Mouse (Mus musculus): ENCODE measurements around the gene Galk1. TPM values are rescaled to one million over a fixed set of nuclear protein-coding genes. Genes with fewer than 3 reads are reported as not detected.

Galk1 gene
- polyA plus RNA-seq (2011; ENCODE audit: insufficient read length, low read depth, missing spikeins) = 50.8 and 58.6 TPM in 2 replicates

DNA sequence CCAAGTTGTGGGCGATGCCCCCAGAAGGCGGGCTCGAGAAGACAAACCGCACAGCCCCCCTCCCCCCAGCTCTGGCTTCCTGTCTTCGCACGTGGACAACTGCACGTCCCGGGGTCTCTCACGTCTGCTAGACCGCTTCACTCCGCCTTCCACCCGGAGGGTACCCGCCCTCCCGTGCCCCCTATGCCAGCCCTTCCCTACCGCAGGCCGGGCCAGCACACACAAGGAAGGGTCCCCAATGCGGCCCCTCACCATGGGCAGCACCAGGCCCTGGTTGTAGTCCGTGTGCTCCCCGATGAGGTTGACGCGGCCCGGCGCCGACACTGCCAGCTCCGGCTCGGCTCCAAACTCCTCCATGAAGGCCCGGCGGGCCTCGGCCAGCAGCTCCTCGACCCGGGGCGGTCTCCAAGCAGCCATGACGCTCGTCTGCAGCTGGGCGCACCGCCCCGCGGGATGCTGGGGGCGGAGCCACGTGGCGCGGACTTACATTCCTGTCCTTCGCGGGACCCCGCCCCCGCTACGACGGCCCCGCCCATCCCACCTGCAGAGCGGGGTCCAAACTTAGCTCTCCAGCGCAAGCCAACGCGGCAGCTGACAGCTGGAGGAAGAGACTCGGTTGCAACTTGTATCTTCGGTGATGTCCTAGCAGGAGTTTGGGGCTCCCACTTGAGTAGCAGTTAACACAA is at the start of gene Galk1:
Gene Galk1, minus strand, starts transcription at position 458 of the 686 bp plus-strand sequence.
- H3K4me1 ChIP-seq (ENCODE audit: control insufficient read depth, insufficient read depth, low read length) = no peaks in the 10 kb centered on the region
- H3K4me3 ChIP-seq (ENCODE audit: insufficient read depth, low read length) = peak within 1 kb of the TSS; percentile 67
- TF ChIP-seq POLR2A (IDR thresholded peaks at IDR 0.05; ENCODE audit: low read depth, low read length) (peak; percentile 84), CTCF (IDR thresholded peaks at IDR 0.05; ENCODE audit: borderline replicate concordance, insufficient read depth, low read length) (no peak)
- H3K27ac ChIP-seq (ENCODE audit: insufficient read depth, low read length) = no peak within 1 kb of the TSS

- Histone ChIP-seq H3K4me1 (ENCODE audit: control insufficient read depth, insufficient read depth, low read length) (no peaks in the 10 kb centered on the region), H3K4me3 (ENCODE audit: insufficient read depth, low read length) (no peak overlapping the region), H3K27ac (ENCODE audit: insufficient read depth, low read length) (no peak overlapping the region)
- TF ChIP-seq CTCF (IDR thresholded peaks at IDR 0.05; ENCODE audit: borderline replicate concordance, insufficient read depth, low read length) (no peak), POLR2A (IDR thresholded peaks at IDR 0.05; ENCODE audit: low read depth, low read length) (no peak)
These were observed 49.3 kb upstream of the Galk1 start for GRCm38 (mm10) chr11:116061641-116062415.

GRCm38 (mm10) chr11:116060596-116060995 is 48.1 kb upstream of the Galk1 start:
- Histone ChIP-seq H3K4me3 (ENCODE audit: insufficient read depth, low read length) (no peak overlapping the region), H3K4me1 (ENCODE audit: control insufficient read depth, insufficient read depth, low read length) (no peaks in the 10 kb centered on the region), H3K27ac (ENCODE audit: insufficient read depth, low read length) (no peak overlapping the region)
- no peak for TF ChIP-seq CTCF (IDR thresholded peaks at IDR 0.05; ENCODE audit: borderline replicate concordance, insufficient read depth, low read length)
- TF ChIP-seq POLR2A (IDR thresholded peaks at IDR 0.05; ENCODE audit: low read depth, low read length) = no peak

DNA sequence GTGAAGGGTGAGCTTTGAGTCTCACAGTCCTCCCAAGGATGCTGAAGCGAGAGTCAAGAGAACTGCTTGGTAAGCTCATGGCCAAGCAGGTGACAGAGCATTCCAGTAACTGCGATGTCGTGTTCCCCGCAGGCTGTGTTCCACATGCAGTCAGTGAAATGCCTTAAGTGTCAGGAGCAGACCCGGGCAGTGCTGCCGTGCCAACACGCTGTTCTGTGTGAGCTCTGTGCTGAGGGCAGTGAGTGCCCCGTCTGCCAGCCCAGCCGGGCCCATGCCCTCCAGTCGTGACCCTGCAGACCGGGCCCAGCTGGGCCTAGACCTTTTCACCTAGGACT is 47.1 kb upstream of the Galk1 start:
- Histone ChIP-seq H3K4me1 (ENCODE audit: control insufficient read depth, insufficient read depth, low read length) (no peaks in the 10 kb centered on the region), H3K27ac (ENCODE audit: insufficient read depth, low read length) (no peak overlapping the region), H3K4me3 (ENCODE audit: insufficient read depth, low read length) (no peak overlapping the region)
- no peak for TF ChIP-seq CTCF (IDR thresholded peaks at IDR 0.05; ENCODE audit: borderline replicate concordance, insufficient read depth, low read length)
- no peak for TF ChIP-seq POLR2A (IDR thresholded peaks at IDR 0.05; ENCODE audit: low read depth, low read length)

DNA sequence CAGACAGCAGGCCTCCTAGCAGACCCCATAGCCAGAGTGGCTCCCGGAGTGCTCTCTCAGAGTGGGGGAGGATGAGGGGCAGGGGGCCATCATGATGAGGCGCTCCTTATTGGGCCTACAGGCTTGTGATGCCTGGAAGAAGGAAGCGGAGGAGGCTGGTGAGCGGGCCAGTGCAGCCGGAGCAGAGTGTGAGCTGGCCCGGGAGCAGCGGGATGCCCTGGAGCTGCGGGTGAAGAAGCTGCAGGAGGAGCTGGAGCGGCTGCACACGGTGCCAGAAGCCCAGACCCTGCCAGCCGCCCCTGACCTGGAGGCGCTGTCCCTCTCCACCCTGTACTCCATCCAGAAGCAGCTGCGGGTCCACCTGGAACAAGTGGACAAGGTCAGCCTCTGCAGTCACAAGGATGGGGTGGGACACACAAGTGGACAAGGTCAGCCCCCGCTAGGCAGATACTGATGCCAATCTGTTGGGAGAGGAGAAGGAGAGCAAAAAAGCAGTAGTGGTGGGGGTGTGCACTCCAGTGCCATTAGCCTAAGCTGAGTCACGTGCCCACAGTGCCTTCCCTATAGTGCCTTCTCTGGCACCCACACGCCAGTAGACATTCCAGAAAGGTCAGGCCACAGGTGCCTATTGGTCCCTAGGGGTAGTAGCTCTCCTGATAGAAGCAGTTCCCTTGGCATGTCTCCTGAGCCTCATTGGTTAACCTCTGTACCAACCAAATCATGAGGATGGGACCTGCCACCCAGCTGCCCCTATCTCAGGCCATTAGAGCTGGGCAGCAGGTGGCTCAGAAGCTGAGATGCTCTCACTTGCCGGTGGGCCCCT is 46.6 kb upstream of the Galk1 start:
- H3K4me1 ChIP-seq (ENCODE audit: control insufficient read depth, insufficient read depth, low read length) = no peaks in the 10 kb centered on the region
- no peak overlapping the region for H3K4me3 ChIP-seq (ENCODE audit: insufficient read depth, low read length)
- no peak overlapping the region for H3K27ac ChIP-seq (ENCODE audit: insufficient read depth, low read length)
- TF ChIP-seq CTCF (IDR thresholded peaks at IDR 0.05; ENCODE audit: borderline replicate concordance, insufficient read depth, low read length) (no peak), POLR2A (IDR thresholded peaks at IDR 0.05; ENCODE audit: low read depth, low read length) (no peak)

DNA sequence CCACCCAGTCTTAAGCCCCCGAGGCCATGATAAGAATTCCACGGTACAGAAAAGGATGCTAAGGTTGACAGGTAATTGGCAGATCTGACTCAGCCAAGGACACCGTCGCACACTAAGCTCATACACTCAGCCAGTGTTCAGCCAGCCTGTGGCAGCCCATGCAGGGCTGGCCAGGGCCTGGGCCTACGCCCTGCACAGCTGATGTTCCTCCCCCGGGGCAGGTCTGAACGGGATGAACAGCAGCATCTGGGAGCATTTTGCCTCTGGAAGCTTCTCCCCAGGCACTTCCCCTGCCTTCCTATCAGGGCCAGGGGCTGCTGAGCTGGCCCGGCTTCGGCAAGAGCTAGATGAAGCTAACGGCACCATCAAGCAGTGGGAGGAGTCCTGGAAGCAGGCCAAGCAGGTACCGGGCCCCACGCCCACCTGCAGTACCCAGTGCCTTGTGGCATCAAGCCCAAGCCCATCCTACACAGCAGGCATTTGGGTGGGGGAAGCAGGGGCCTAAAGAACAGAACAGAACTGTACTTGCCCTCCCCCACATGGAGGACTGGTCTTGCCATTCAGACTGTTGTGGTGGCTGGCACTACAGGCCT is 45.6 kb upstream of the Galk1 start:
- H3K4me1 ChIP-seq (ENCODE audit: control insufficient read depth, insufficient read depth, low read length) = no peaks in the 10 kb centered on the region
- no peak overlapping the region for H3K4me3 ChIP-seq (ENCODE audit: insufficient read depth, low read length)
- no peak overlapping the region for H3K27ac ChIP-seq (ENCODE audit: insufficient read depth, low read length)
- TF ChIP-seq CTCF (IDR thresholded peaks at IDR 0.05; ENCODE audit: borderline replicate concordance, insufficient read depth, low read length) = no peak
- no peak for TF ChIP-seq POLR2A (IDR thresholded peaks at IDR 0.05; ENCODE audit: low read depth, low read length)

DNA sequence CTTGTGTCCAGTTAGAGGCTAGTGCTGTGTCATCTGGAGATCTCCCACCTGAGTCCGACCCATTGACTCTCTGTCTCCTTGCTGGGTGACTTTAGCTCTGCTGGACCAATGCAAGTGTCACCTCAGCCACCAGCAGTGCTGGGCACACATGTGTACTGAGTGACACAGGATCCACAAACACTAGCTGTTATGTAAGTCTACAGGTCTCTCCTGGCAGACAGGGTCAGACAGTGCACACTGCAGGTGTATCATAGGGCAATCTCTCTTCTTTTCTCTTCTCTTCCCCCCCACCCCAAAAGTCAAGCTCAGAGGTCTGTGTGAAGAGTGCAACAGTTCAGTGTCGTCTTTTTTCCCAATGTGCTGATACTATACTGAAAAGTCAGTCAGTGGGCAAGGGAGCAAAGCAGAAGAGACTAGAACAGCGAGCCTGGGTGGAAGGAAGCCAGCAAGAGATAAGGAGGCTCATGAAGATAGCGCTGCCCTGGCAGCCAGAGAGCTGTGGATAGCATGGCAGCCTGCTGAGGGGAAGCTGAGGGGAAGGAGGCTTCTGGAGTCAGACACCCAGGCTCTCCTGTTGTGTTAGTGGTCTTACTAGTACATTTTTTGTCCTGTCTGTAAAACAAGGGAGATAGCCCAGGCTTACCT is 44.8 kb upstream of the Galk1 start:
- no peaks in the 10 kb centered on the region for H3K4me1 ChIP-seq (ENCODE audit: control insufficient read depth, insufficient read depth, low read length)
- H3K27ac ChIP-seq (ENCODE audit: insufficient read depth, low read length) = no peak overlapping the region

GRCm38 (mm10) chr11:116055873-116056272 is 43.4 kb upstream of the Galk1 start:
- no peak for TF ChIP-seq CTCF (IDR thresholded peaks at IDR 0.05; ENCODE audit: borderline replicate concordance, insufficient read depth, low read length)
- TF ChIP-seq POLR2A (IDR thresholded peaks at IDR 0.05; ENCODE audit: low read depth, low read length) = no peak
- Histone ChIP-seq H3K4me1 (ENCODE audit: control insufficient read depth, insufficient read depth, low read length) (no peaks in the 10 kb centered on the region), H3K27ac (ENCODE audit: insufficient read depth, low read length) (no peak overlapping the region), H3K4me3 (ENCODE audit: insufficient read depth, low read length) (no peak overlapping the region)

More for the DNA sequence above, 44.8 kb upstream of the Galk1 start:
- no peak overlapping the region for H3K4me3 ChIP-seq (ENCODE audit: insufficient read depth, low read length)
- TF ChIP-seq POLR2A (IDR thresholded peaks at IDR 0.05; ENCODE audit: low read depth, low read length) (no peak), CTCF (IDR thresholded peaks at IDR 0.05; ENCODE audit: borderline replicate concordance, insufficient read depth, low read length) (no peak)
